Mouse (Mus musculus) erythroblast, embryonic 14.5 days (primary cell): ENCODE measurements around the gene Hmg20b.

Experiments
- GATA1 ChIP-seq: IDR thresholded peaks from 2 replicates; pipeline ENCODE4 v1.6.1; 2012; ENCODE audit warnings: low read length, inconsistent platforms, mixed read lengths
- TAL1 ChIP-seq: IDR thresholded peaks from 3 replicates; pipeline ENCODE4 v1.6.1; 2012; ENCODE audit warnings: low read length, inconsistent platforms, mixed read lengths

GRCm38 (mm10) chr10:81365073-81365472 is 14.8 kb upstream of the Hmg20b start:
- TF ChIP-seq TAL1 (no peak), GATA1 (no peak)
